Mouse (Mus musculus) small intestine, adult 2 months (tissue): Measurements from ENCODE around the gene Bcl7a.

ENCODE experiments used
- CTCF ChIP-seq: fragments of 200-500 bp; IDR thresholded peaks from 2 replicates; pipeline ENCODE4 v1.5.1; 2012; ENCODE audit warnings: low read depth, mild to moderate bottlenecking, control low read depth, inconsistent platforms, low read length, moderate library complexity, mixed read lengths; ENCODE audit not compliant: insufficient replicate concordance, insufficient read length; ENCODE audit errors: extremely low read depth
- POLR2A ChIP-seq: fragments of 200-500 bp; IDR thresholded peaks from 2 replicates; pipeline ENCODE4 v1.6.1; 2012; ENCODE audit warnings: low read depth, mild to moderate bottlenecking, control low read depth, inconsistent platforms, low read length, moderate library complexity

DNA sequence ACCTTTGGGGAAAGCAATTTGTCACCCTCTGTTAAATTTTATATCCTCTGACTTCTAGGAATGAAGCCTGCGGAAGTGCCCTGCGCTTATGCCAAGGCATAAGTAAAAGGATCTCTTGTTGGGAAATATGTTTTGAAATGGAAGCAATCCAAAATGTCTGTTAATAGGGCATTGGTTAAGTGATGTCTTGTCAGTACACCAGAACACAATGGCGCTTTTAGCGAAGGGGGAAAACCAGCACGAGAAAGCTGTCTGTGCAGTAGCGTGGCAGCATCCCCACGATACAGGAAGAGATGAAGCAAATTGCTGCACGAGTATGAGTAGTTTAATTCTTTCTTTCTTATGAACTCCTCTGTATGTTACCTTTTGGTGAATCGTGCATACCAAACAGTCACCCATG, 49.0 kb upstream of the Bcl7a start:
- TF ChIP-seq CTCF (no peak), POLR2A (no peak)
